Mouse (Mus musculus) CH12.LX (cell line): ENCODE measurements at regions not wholly inside any gene's neighbourhood (a gene's known extent, or its start where the extent isn't known, plus 50 kb on each side); places are given as distances from the start of the nearest gene placed in this dataset.

Experiments
- DNase-seq: peaks from one replicate; pipeline ENCODE4 v3.0.0-alpha.2; 2013; ENCODE audit errors: extremely low read depth
- H3K27ac ChIP-seq: 2 replicates; pipeline ENCODE4 v1.5.1; 2012; ENCODE audit warnings: low read depth, mild to moderate bottlenecking, control low read depth, moderate library complexity; ENCODE audit not compliant: insufficient read depth
- H3K27me3 ChIP-seq: replicated peaks from 2 replicates; pipeline ENCODE3; 2012; ENCODE audit warnings: inconsistent platforms
- H3K36me3 ChIP-seq, 2 experiments: replicated peaks in 1 of 2; 2 replicates each; pipeline versions ENCODE3 to v1.6.1; 2012; ENCODE audit warnings: inconsistent platforms in 1 of 2, low read length in 1 of 2, mild to moderate bottlenecking in 1 of 2, mixed read lengths in 1 of 2, moderate library complexity in 1 of 2; ENCODE audit not compliant: control insufficient read depth in 1 of 2, insufficient read depth in 1 of 2
- H3K4me1 ChIP-seq, 2 experiments: 2 replicates each; pipeline ENCODE4 v1.6.1; 2012; ENCODE audit warnings: inconsistent platforms in 1 of 2, moderate library complexity in 1 of 2; ENCODE audit not compliant: insufficient read depth in 2 of 2, control insufficient read depth in 1 of 2
- H3K4me2 ChIP-seq: 2 replicates; pipeline ENCODE4 v1.6.1; 2012; ENCODE audit warnings: low read depth, mild to moderate bottlenecking, control low read depth; ENCODE audit not compliant: poor library complexity, insufficient read depth, severe bottlenecking
- H3K4me3 ChIP-seq, 3 experiments: fragments of 150-350 bp in 1 of 3; sonication (generic) in 1 of 3; replicated peaks in 1 of 3; 2 replicates each; pipeline versions ENCODE3 to v1.5.1; 2011 to 2012; ENCODE audit warnings: low read depth in 2 of 3, low read length in 2 of 3, mild to moderate bottlenecking in 2 of 3, moderate library complexity in 2 of 3, control low read depth in 1 of 3, improper control_type of control experiment in 1 of 3, inconsistent platforms in 1 of 3, mixed read lengths in 1 of 3; ENCODE audit not compliant: poor library complexity in 1 of 3
- H3K79me2 ChIP-seq: replicated peaks from 2 replicates; pipeline ENCODE4 v1.6.1; 2012; ENCODE audit warnings: mild to moderate bottlenecking, moderate library complexity; ENCODE audit not compliant: control insufficient read depth, poor library complexity, insufficient read depth, severe bottlenecking; ENCODE audit errors: extremely low read depth
- H3K9ac ChIP-seq: 2 replicates; pipeline ENCODE4 v1.6.1; 2012; ENCODE audit warnings: low read depth, mild to moderate bottlenecking, control low read depth, moderate library complexity; ENCODE audit not compliant: insufficient read depth
- H3K9me3 ChIP-seq: replicated peaks from 2 replicates; pipeline ENCODE3; 2012; ENCODE audit warnings: low read length, inconsistent platforms, mixed read lengths
- BHLHE40 ChIP-seq: IDR thresholded peaks from 2 replicates; pipeline ENCODE4 v1.6.1; 2011; ENCODE audit warnings: mild to moderate bottlenecking, low read depth, low read length, improper control_type of control experiment
- CHD2 ChIP-seq: IDR thresholded peaks from 2 replicates; pipeline ENCODE4 v1.6.1; 2011; ENCODE audit warnings: low read length, improper control_type of control experiment
- E2F4 ChIP-seq: IDR thresholded peaks from 2 replicates; pipeline ENCODE4 v1.6.1; 2011; ENCODE audit warnings: low read depth, low read length, improper control_type of control experiment; ENCODE audit not compliant: insufficient replicate concordance
- EP300 ChIP-seq: IDR thresholded peaks from 2 replicates; pipeline ENCODE4 v1.6.1; 2011; ENCODE audit warnings: low read length, improper control_type of control experiment
- ETS1 ChIP-seq: conservative IDR thresholded peaks from 2 replicates; pipeline ENCODE4 v1.6.1; 2012; ENCODE audit warnings: low read depth, mild to moderate bottlenecking, inconsistent platforms, low read length, improper control_type of control experiment, moderate library complexity
- GABPA ChIP-seq: IDR thresholded peaks from 2 replicates; pipeline ENCODE4 v1.6.1; 2012; ENCODE audit warnings: low read depth, low read length, improper control_type of control experiment, inconsistent platforms; ENCODE audit not compliant: insufficient replicate concordance
- HCFC1 ChIP-seq: IDR thresholded peaks from 2 replicates; pipeline ENCODE4 v1.6.1; 2012; ENCODE audit warnings: low read depth, mild to moderate bottlenecking, inconsistent platforms, low read length, improper control_type of control experiment
- IRF4 ChIP-seq: IDR thresholded peaks from 2 replicates; pipeline ENCODE4 v1.6.1; 2014; ENCODE audit warnings: low read depth, mild to moderate bottlenecking, inconsistent platforms, low read length, improper control_type of control experiment
- JUN ChIP-seq: IDR thresholded peaks from 2 replicates; pipeline ENCODE4 v1.6.1; 2011; ENCODE audit warnings: low read depth, mild to moderate bottlenecking, low read length, improper control_type of control experiment, moderate library complexity; ENCODE audit not compliant: insufficient read depth
- JUND ChIP-seq: conservative IDR thresholded peaks from 2 replicates; pipeline ENCODE4 v1.6.1; 2011; ENCODE audit warnings: low read depth, low read length, improper control_type of control experiment
- KAT2A ChIP-seq: IDR thresholded peaks from 2 replicates; pipeline ENCODE4 v1.6.1; 2012; ENCODE audit warnings: low read length, improper control_type of control experiment, inconsistent platforms; ENCODE audit not compliant: insufficient replicate concordance
- MAFK ChIP-seq: IDR thresholded peaks from 2 replicates; pipeline ENCODE4 v1.6.1; 2011; ENCODE audit warnings: low read length, improper control_type of control experiment; ENCODE audit not compliant: insufficient replicate concordance
- MAX ChIP-seq: IDR thresholded peaks from 2 replicates; pipeline ENCODE4 v1.6.1; 2011; ENCODE audit warnings: low read length, improper control_type of control experiment
- MYC ChIP-seq: IDR thresholded peaks from 2 replicates; pipeline ENCODE4 v1.6.1; 2011; ENCODE audit warnings: low read depth, mild to moderate bottlenecking, improper control_type of control experiment, low read length
- NELFE ChIP-seq: IDR thresholded peaks from 2 replicates; pipeline ENCODE4 v1.6.1; 2011; ENCODE audit warnings: low read depth, low read length, improper control_type of control experiment
- NRF1 ChIP-seq: IDR thresholded peaks from 2 replicates; pipeline ENCODE4 v1.6.1; 2014; ENCODE audit warnings: low read depth, mild to moderate bottlenecking, inconsistent platforms, low read length, improper control_type of control experiment, moderate library complexity
- PAX5 ChIP-seq: IDR thresholded peaks from 2 replicates; pipeline ENCODE4 v1.6.1; 2012; ENCODE audit warnings: low read length, inconsistent platforms, mixed read lengths
- POLR2A ChIP-seq: IDR thresholded peaks from 2 replicates; pipeline ENCODE4 v1.6.1; 2011; ENCODE audit warnings: low read depth, mild to moderate bottlenecking, improper control_type of control experiment, low read length
- POLR2AphosphoS2 ChIP-seq: IDR thresholded peaks from 2 replicates; pipeline ENCODE4 v1.6.1; 2011; ENCODE audit warnings: low read depth, low read length, improper control_type of control experiment
- RAD21 ChIP-seq: IDR thresholded peaks from 2 replicates; pipeline ENCODE4 v1.6.1; 2011; ENCODE audit warnings: low read depth, mild to moderate bottlenecking, low read length, improper control_type of control experiment, moderate library complexity
- SIN3A ChIP-seq: IDR thresholded peaks from 2 replicates; pipeline ENCODE4 v1.6.1; 2012; ENCODE audit warnings: low read length, improper control_type of control experiment, inconsistent platforms
- SMC3 ChIP-seq: IDR thresholded peaks from 2 replicates; pipeline ENCODE4 v1.6.1; 2011; ENCODE audit warnings: low read depth, low read length, improper control_type of control experiment
- TBP ChIP-seq: conservative IDR thresholded peaks from 2 replicates; pipeline ENCODE4 v1.6.1; 2011; ENCODE audit warnings: low read depth, low read length, improper control_type of control experiment
- TCF12 ChIP-seq: IDR thresholded peaks from 2 replicates; pipeline ENCODE4 v1.6.1; 2014; ENCODE audit warnings: low read depth, mild to moderate bottlenecking, inconsistent platforms, low read length, improper control_type of control experiment
- USF1 ChIP-seq: IDR thresholded peaks from 2 replicates; pipeline ENCODE4 v1.6.1; 2014; ENCODE audit warnings: low read depth, mild to moderate bottlenecking, inconsistent platforms, low read length, improper control_type of control experiment
- USF2 ChIP-seq: conservative IDR thresholded peaks from 2 replicates; pipeline ENCODE4 v1.6.1; 2011; ENCODE audit warnings: low read depth, low read length, improper control_type of control experiment
- ZC3H11A ChIP-seq: IDR thresholded peaks from 2 replicates; pipeline ENCODE4 v1.6.1; 2012; ENCODE audit warnings: low read depth, mild to moderate bottlenecking, inconsistent platforms, low read length, improper control_type of control experiment
- ZKSCAN1 ChIP-seq: IDR thresholded peaks from 2 replicates; pipeline ENCODE4 v1.6.1; 2012; ENCODE audit warnings: low read depth, inconsistent platforms, low read length, improper control_type of control experiment, borderline replicate concordance
- ZMIZ1 ChIP-seq: IDR thresholded peaks from 2 replicates; pipeline ENCODE4 v1.6.1; 2012; ENCODE audit warnings: low read depth, mild to moderate bottlenecking, inconsistent platforms, low read length, improper control_type of control experiment
- dilution Hi-C: fragments of 300-500 bp; cut with MboI; formaldehyde crosslinking; loops from 2 replicates; pipeline ENCODE4 v1.14.3; 2020; ENCODE audit warnings: low sequenced_read_pairs; ENCODE audit not compliant: extremely low pct_unique_long_range_greater_than_20kb, extremely low pct_ligation_motif_present
- in situ Hi-C: fragments of 300-500 bp; cut with MboI; formaldehyde crosslinking; loops from 3 replicates; pipeline ENCODE4 v1.14.3; 2019; ENCODE audit warnings: low sequenced_read_pairs, low pct_ligation_motif_present, low pct_unique_long_range_greater_than_20kb, mixed read lengths

DNA sequence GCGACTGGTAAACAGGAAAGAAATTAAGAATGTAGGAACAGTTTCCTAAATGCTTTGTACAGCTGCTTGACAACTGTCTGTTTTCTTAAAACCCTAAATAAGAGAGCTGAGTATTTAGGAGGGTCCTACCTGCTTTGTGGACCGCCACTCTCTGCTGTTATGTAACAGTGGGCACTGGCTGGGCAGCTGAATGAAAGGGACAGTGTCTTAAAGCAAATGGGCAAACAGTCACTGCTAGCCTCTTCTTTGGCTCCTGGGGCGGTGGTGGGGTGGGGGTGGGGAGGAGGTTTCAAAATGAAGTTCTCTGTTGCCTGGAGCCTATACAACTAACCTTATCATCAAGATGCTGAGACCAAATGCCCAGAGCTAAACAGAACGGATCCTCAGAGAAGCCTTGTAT is 208.4 kb upstream of the Sox2 start:
- Histone ChIP-seq H3K27me3 (no peaks in the 10 kb centered on the region), H3K4me1 (no peaks in the 10 kb centered on the region), H3K4me3 (no peak overlapping the region), H3K36me3 (no peaks in the 10 kb centered on the region), H3K79me2 (no peaks in the 10 kb centered on the region), H3K27ac (no peak overlapping the region), H3K9me3 (no peaks in the 10 kb centered on the region), H3K9ac (no peak overlapping the region), H3K4me2 (no peak overlapping the region)
- TF ChIP-seq TCF12 (no peak), IRF4 (no peak), PAX5 (no peak), SIN3A (no peak), KAT2A (no peak), ZC3H11A (no peak), NELFE (no peak), USF2 (no peak), GABPA (no peak), MAX (no peak), RAD21 (no peak), USF1 (no peak), MYC (no peak), E2F4 (no peak), MAFK (no peak), ZKSCAN1 (no peak), ETS1 (no peak), SMC3 (no peak)
- dilution Hi-C loops, result no loop called here
- DNase-seq, result no peak
- in situ Hi-C loops, result no loop called here

DNA sequence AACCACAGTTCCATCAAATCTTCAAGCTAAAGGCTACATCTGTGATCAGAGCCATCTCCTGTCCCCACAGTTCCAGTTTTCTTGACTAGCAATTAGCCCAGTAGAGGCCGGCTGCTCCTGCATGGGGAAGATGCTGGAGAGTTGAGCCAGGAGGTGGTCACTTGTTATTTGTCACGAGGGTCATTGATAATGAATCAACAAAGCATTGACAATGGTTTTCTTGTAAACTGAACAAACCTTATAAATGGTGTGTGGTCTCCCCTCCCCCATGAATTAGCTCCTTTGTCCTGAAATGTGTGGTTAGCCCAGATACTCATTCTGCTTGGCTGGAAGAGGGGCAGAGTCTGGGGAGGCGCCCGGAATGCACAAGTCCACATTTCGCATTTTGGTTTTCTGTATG is 208.9 kb upstream of the Sox2 start:
- Histone ChIP-seq H3K9me3 (no peaks in the 10 kb centered on the region), H3K4me1 (no peaks in the 10 kb centered on the region), H3K4me2 (no peak overlapping the region), H3K27me3 (no peaks in the 10 kb centered on the region), H3K27ac (no peak overlapping the region), H3K4me3 (no peak overlapping the region), H3K36me3 (no peaks in the 10 kb centered on the region), H3K79me2 (no peaks in the 10 kb centered on the region), H3K9ac (no peak overlapping the region)
- in situ Hi-C loops (no loop called here), dilution Hi-C loops (no loop called here)
- no peak for DNase-seq
- TF ChIP-seq HCFC1 (no peak), POLR2A (no peak), SMC3 (no peak), TBP (no peak), IRF4 (no peak), NRF1 (no peak), JUND (no peak), POLR2AphosphoS2 (no peak), EP300 (no peak), USF2 (no peak), GABPA (no peak), MYC (no peak), MAFK (no peak), CHD2 (no peak), JUN (no peak), ZC3H11A (no peak), USF1 (no peak), PAX5 (no peak), ZMIZ1 (no peak), BHLHE40 (no peak)
